Mouse (Mus musculus): ENCODE measurements around the gene St3gal3. TPM values are rescaled to one million over a fixed set of nuclear protein-coding genes. Genes with fewer than 3 reads are reported as not detected.
A peak's percentile ranks its signal among the peaks of the same experiment; 100 is the strongest.

The St3gal3 gene
- polyA plus RNA-seq, 1 experiment from 2014 or later, result 14.1 TPM

- no peak for ATAC-seq
- no peaks in the 10 kb centered on the region for H3K36me3 ChIP-seq (ENCODE audit: control insufficient read depth, insufficient read depth)
- H3K27me3 ChIP-seq (replicated peaks; ENCODE audit: control insufficient read depth, insufficient read depth, low read length), result no peaks in the 10 kb centered on the region
- H3K4me2 ChIP-seq (ENCODE audit: low read length), result no peak overlapping the region
- WGBS, result 91% methylated on average over 4 of the region's 4 CpGs
- peaks cover 10% of the 10 kb centered on the region for H3K4me1 ChIP-seq (replicated peaks; ENCODE audit: control insufficient read depth, insufficient read depth, low read length)
- no peak overlapping the region for H3K9ac ChIP-seq (replicated peaks; ENCODE audit: low read depth, low read length)
- no peak overlapping the region for H3K27ac ChIP-seq (ENCODE audit: low read length)
- H3K4me3 ChIP-seq (replicated peaks; ENCODE audit: low read length), result no peak overlapping the region
- H3K9me3 ChIP-seq (ENCODE audit: control insufficient read depth, low read length), result no peaks in the 10 kb centered on the region
Observed at GRCm38 (mm10) chr4:117980161-117980560, 154.6 kb downstream of the St3gal3 start.

- Histone ChIP-seq H3K4me2 (ENCODE audit: low read length) (no peak overlapping the region), H3K4me1 (replicated peaks; ENCODE audit: control insufficient read depth, insufficient read depth, low read length) (peaks cover 10% of the 10 kb centered on the region), H3K36me3 (ENCODE audit: control insufficient read depth, insufficient read depth) (no peaks in the 10 kb centered on the region), H3K27me3 (replicated peaks; ENCODE audit: control insufficient read depth, insufficient read depth, low read length) (no peaks in the 10 kb centered on the region), H3K9me3 (ENCODE audit: control insufficient read depth, low read length) (no peaks in the 10 kb centered on the region), H3K27ac (ENCODE audit: low read length) (no peak overlapping the region), H3K9ac (replicated peaks; ENCODE audit: low read depth, low read length) (no peak overlapping the region), H3K4me3 (replicated peaks; ENCODE audit: low read length) (no peak overlapping the region)
- 89% methylated on average over 4 of the region's 4 CpGs for WGBS
- no peak for ATAC-seq
Observed at GRCm38 (mm10) chr4:117979181-117979580, 155.5 kb downstream of the St3gal3 start.

GRCm38 (mm10) chr4:117978282-117978681 lies 156.4 kb downstream of the St3gal3 start:
- Histone ChIP-seq H3K4me1 (replicated peaks; ENCODE audit: control insufficient read depth, insufficient read depth, low read length) (peaks cover 10% of the 10 kb centered on the region), H3K36me3 (ENCODE audit: control insufficient read depth, insufficient read depth) (no peaks in the 10 kb centered on the region), H3K27me3 (replicated peaks; ENCODE audit: control insufficient read depth, insufficient read depth, low read length) (no peaks in the 10 kb centered on the region), H3K27ac (ENCODE audit: low read length) (no peak overlapping the region), H3K4me2 (ENCODE audit: low read length) (no peak overlapping the region), H3K9me3 (ENCODE audit: control insufficient read depth, low read length) (no peaks in the 10 kb centered on the region), H3K9ac (replicated peaks; ENCODE audit: low read depth, low read length) (no peak overlapping the region), H3K4me3 (replicated peaks; ENCODE audit: low read length) (no peak overlapping the region)
- no peak for ATAC-seq
- 89% methylated on average over 9 of the region's 9 CpGs for WGBS

- no peak overlapping the region for H3K27ac ChIP-seq (ENCODE audit: low read length)
- H3K9ac ChIP-seq (replicated peaks; ENCODE audit: low read depth, low read length), result no peak overlapping the region
- WGBS, result 88% methylated on average over 11 of the region's 11 CpGs
- no peaks in the 10 kb centered on the region for H3K27me3 ChIP-seq (replicated peaks; ENCODE audit: control insufficient read depth, insufficient read depth, low read length)
- H3K36me3 ChIP-seq (ENCODE audit: control insufficient read depth, insufficient read depth), result no peaks in the 10 kb centered on the region
- no peaks in the 10 kb centered on the region for H3K9me3 ChIP-seq (ENCODE audit: control insufficient read depth, low read length)
- H3K4me3 ChIP-seq (replicated peaks; ENCODE audit: low read length), result no peak overlapping the region
- peaks cover 7% of the 10 kb centered on the region for H3K4me1 ChIP-seq (replicated peaks; ENCODE audit: control insufficient read depth, insufficient read depth, low read length)
- ATAC-seq, result no peak
- H3K4me2 ChIP-seq (ENCODE audit: low read length), result no peak overlapping the region
Observed at GRCm38 (mm10) chr4:117977841-117978240, 156.9 kb downstream of the St3gal3 start.

- no peak for ATAC-seq
- Histone ChIP-seq H3K27me3 (replicated peaks; ENCODE audit: control insufficient read depth, insufficient read depth, low read length) (no peaks in the 10 kb centered on the region), H3K27ac (ENCODE audit: low read length) (no peak overlapping the region), H3K9ac (replicated peaks; ENCODE audit: low read depth, low read length) (no peak overlapping the region), H3K9me3 (ENCODE audit: control insufficient read depth, low read length) (no peaks in the 10 kb centered on the region), H3K4me3 (replicated peaks; ENCODE audit: low read length) (no peak overlapping the region), H3K4me2 (ENCODE audit: low read length) (no peak overlapping the region), H3K36me3 (ENCODE audit: control insufficient read depth, insufficient read depth) (no peaks in the 10 kb centered on the region), H3K4me1 (replicated peaks; ENCODE audit: control insufficient read depth, insufficient read depth, low read length) (peaks cover 2% of the 10 kb centered on the region)
- WGBS, result 86% methylated on average over 9 of the region's 9 CpGs
Observed at GRCm38 (mm10) chr4:117977371-117977770, 157.3 kb downstream of the St3gal3 start.

GRCm38 (mm10) chr4:117975820-117976219 lies 158.9 kb downstream of the St3gal3 start:
- no peak overlapping the region for H3K9ac ChIP-seq (replicated peaks; ENCODE audit: low read depth, low read length)
- ATAC-seq, result no peak
- H3K4me3 ChIP-seq (replicated peaks; ENCODE audit: low read length), result no peak overlapping the region
- no peak overlapping the region for H3K4me2 ChIP-seq (ENCODE audit: low read length)
- WGBS, result 100% methylated on average over 1 of the region's 1 CpGs
- H3K27ac ChIP-seq (ENCODE audit: low read length), result no peak overlapping the region
- H3K9me3 ChIP-seq (ENCODE audit: control insufficient read depth, low read length), result no peaks in the 10 kb centered on the region
- no peaks in the 10 kb centered on the region for H3K27me3 ChIP-seq (replicated peaks; ENCODE audit: control insufficient read depth, insufficient read depth, low read length)
- H3K36me3 ChIP-seq (ENCODE audit: control insufficient read depth, insufficient read depth), result no peaks in the 10 kb centered on the region
- no peaks in the 10 kb centered on the region for H3K4me1 ChIP-seq (replicated peaks; ENCODE audit: control insufficient read depth, insufficient read depth, low read length)

GRCm38 (mm10) chr4:117974719-117975118 lies 160.0 kb downstream of the St3gal3 start:
- H3K9me3 ChIP-seq (ENCODE audit: control insufficient read depth, low read length), result no peaks in the 10 kb centered on the region
- no peak overlapping the region for H3K9ac ChIP-seq (replicated peaks; ENCODE audit: low read depth, low read length)
- H3K4me1 ChIP-seq (replicated peaks; ENCODE audit: control insufficient read depth, insufficient read depth, low read length), result no peaks in the 10 kb centered on the region
- H3K27ac ChIP-seq (ENCODE audit: low read length), result no peak overlapping the region
- no peak overlapping the region for H3K4me2 ChIP-seq (ENCODE audit: low read length)
- no peaks in the 10 kb centered on the region for H3K27me3 ChIP-seq (replicated peaks; ENCODE audit: control insufficient read depth, insufficient read depth, low read length)
- H3K4me3 ChIP-seq (replicated peaks; ENCODE audit: low read length), result no peak overlapping the region
- H3K36me3 ChIP-seq (ENCODE audit: control insufficient read depth, insufficient read depth), result no peaks in the 10 kb centered on the region
- 57% methylated on average over 5 of the region's 5 CpGs for WGBS
- no peak for ATAC-seq

- Histone ChIP-seq H3K9ac (replicated peaks; ENCODE audit: low read depth, low read length) (no peak overlapping the region), H3K27ac (ENCODE audit: low read length) (no peak overlapping the region), H3K27me3 (replicated peaks; ENCODE audit: control insufficient read depth, insufficient read depth, low read length) (no peaks in the 10 kb centered on the region), H3K4me3 (replicated peaks; ENCODE audit: low read length) (no peak overlapping the region), H3K9me3 (ENCODE audit: control insufficient read depth, low read length) (no peaks in the 10 kb centered on the region), H3K36me3 (ENCODE audit: control insufficient read depth, insufficient read depth) (no peaks in the 10 kb centered on the region), H3K4me1 (replicated peaks; ENCODE audit: control insufficient read depth, insufficient read depth, low read length) (no peaks in the 10 kb centered on the region), H3K4me2 (ENCODE audit: low read length) (no peak overlapping the region)
- ATAC-seq, result no peak
- WGBS, result 64% methylated on average over 10 of the region's 10 CpGs
Observed at GRCm38 (mm10) chr4:117972999-117973398, 161.7 kb downstream of the St3gal3 start.

- no peak overlapping the region for H3K4me2 ChIP-seq (ENCODE audit: low read length)
- no peak overlapping the region for H3K4me3 ChIP-seq (replicated peaks; ENCODE audit: low read length)
- ATAC-seq, result no peak
- no peaks in the 10 kb centered on the region for H3K36me3 ChIP-seq (ENCODE audit: control insufficient read depth, insufficient read depth)
- H3K27ac ChIP-seq (ENCODE audit: low read length), result no peak overlapping the region
- H3K9ac ChIP-seq (replicated peaks; ENCODE audit: low read depth, low read length), result no peak overlapping the region
- H3K4me1 ChIP-seq (replicated peaks; ENCODE audit: control insufficient read depth, insufficient read depth, low read length), result no peaks in the 10 kb centered on the region
- no peaks in the 10 kb centered on the region for H3K9me3 ChIP-seq (ENCODE audit: control insufficient read depth, low read length)
- 87% methylated on average over 14 of the region's 14 CpGs for WGBS
- H3K27me3 ChIP-seq (replicated peaks; ENCODE audit: control insufficient read depth, insufficient read depth, low read length), result no peaks in the 10 kb centered on the region
Observed at GRCm38 (mm10) chr4:117964346-117965025, 170.2 kb downstream of the St3gal3 start.

GRCm38 (mm10) chr4:117957492-117957891 lies 177.2 kb downstream of the St3gal3 start:
- ATAC-seq, result peak; percentile 61
- Histone ChIP-seq H3K4me2 (ENCODE audit: low read length) (no peak overlapping the region), H3K27me3 (replicated peaks; ENCODE audit: control insufficient read depth, insufficient read depth, low read length) (no peaks in the 10 kb centered on the region), H3K27ac (ENCODE audit: low read length) (no peak overlapping the region; the same call in 1 of the 2 replicates), H3K9ac (replicated peaks; ENCODE audit: low read depth, low read length) (no peak overlapping the region), H3K4me1 (replicated peaks; ENCODE audit: control insufficient read depth, insufficient read depth, low read length) (peaks cover 5% of the 10 kb centered on the region), H3K36me3 (ENCODE audit: control insufficient read depth, insufficient read depth) (0 out of 2 replicates have a peak, but pooled peaks cover under 1% of the 10 kb centered on the region), H3K4me3 (replicated peaks; ENCODE audit: low read length) (no peak overlapping the region), H3K9me3 (ENCODE audit: control insufficient read depth, low read length) (no peaks in the 10 kb centered on the region)
- WGBS, result 41% methylated on average over 4 of the region's 4 CpGs

Measured in forebrain, embryonic 16.5 days (tissue).